In the genomic region with DNA sequence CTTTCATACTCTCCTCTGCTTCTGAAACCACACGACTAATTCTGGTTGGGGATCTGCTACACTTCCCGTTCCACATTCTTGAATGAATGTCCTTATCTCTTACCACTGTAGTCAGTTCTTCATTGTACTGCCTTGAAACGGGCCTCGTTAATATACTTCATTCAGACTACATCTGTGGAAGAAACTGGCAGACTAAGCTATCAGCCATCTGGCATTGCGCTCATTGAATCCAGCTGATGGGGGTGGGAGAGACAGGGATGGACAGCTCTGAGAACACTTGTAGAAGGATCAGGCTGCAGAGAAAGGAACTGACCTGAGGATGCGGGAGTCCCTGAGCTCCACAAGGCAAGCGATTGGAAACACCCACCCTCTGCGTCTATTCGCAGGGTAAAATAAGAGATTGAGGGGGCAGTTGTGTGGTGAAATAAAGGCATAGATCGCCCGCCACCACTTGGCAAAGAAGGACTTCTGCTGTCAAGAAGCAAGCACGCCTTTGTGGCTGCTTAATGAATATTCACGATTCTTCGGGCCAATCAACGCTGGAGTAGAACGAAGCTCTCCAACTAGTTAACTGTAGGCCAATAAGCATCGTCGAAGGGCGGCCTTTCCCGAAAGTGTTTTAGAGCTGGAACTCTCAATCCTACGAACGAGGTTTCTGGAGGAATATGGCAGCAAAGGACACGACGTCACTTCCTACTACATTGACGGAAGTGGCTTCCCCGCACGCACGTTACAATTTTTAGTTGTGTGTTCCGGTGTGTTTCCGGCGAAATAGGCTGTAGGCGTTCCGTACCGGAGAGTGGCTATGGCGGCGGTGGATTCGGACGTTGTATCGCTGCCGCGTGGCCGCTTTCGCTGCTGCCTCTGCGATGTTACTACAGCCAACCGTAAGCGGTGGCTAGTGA, we compare ENCODE assay signal across 2 mouse cellular contexts.
TF ChIP-seq lines count a peak whose summit lies in the region.

A gene (plus strand): TSS at position 713 of the 905 bp plus-strand sequence.

TF ChIP-seq in C2C12, 6 proteins besides CTCF, POLR2A, EP300 and RAD21 (continued from another document):
- no peak for TF ChIP-seq CEBPB (IDR thresholded peaks at IDR 0.05; ENCODE audit: low read depth)

TF ChIP-seq in myocyte, 11 proteins besides CTCF, POLR2A, EP300 and RAD21 (continued from another document):
- no peak for TF ChIP-seq CEBPB (IDR thresholded peaks at IDR 0.05; ENCODE audit: insufficient read depth, poor library complexity, severe bottlenecking)
- no peak for TF ChIP-seq USF1 (IDR thresholded peaks at IDR 0.05; ENCODE audit: low read depth)
- TF ChIP-seq E2F4 (IDR thresholded peaks at IDR 0.05; ENCODE audit: insufficient read depth), result no peak
- peak; percentile 89 for TF ChIP-seq POLR2AphosphoS2 (IDR thresholded peaks at IDR 0.05; ENCODE audit: insufficient read length, low read depth)
